Mouse (Mus musculus): ENCODE measurements at regions not wholly inside any gene's neighbourhood (a gene's known extent, or its start where the extent isn't known, plus 50 kb on each side); places are given as distances from the start of the nearest gene placed in this dataset.

- no peaks in the 10 kb centered on the region for H3K4me1 ChIP-seq (replicated peaks; ENCODE audit: control insufficient read depth, insufficient read depth, low read length)
- H3K27ac ChIP-seq (ENCODE audit: low read depth, low read length): no peak overlapping the region
- WGBS: 64% methylated on average over 3 of the region's 3 CpGs
Measured at GRCm38 (mm10) chr2:78322216-78322965, 376.2 kb upstream of the Cwc22 start.

GRCm38 (mm10) chr2:78311766-78312491, 365.8 kb upstream of the Cwc22 start:
- Histone ChIP-seq H3K27me3 (replicated peaks; ENCODE audit: control insufficient read depth, insufficient read depth, low read length) (no peaks in the 10 kb centered on the region), H3K9me3 (ENCODE audit: control insufficient read depth) (no peaks in the 10 kb centered on the region), H3K27ac (ENCODE audit: low read depth, low read length) (no peak overlapping the region), H3K36me3 (ENCODE audit: control insufficient read depth, insufficient read depth) (no peaks in the 10 kb centered on the region), H3K4me2 (replicated peaks; ENCODE audit: low read depth) (no peak overlapping the region), H3K4me3 (ENCODE audit: low read depth, low read length) (no peak overlapping the region), H3K9ac (ENCODE audit: low read depth, low read length) (no peak overlapping the region), H3K4me1 (replicated peaks; ENCODE audit: control insufficient read depth, insufficient read depth, low read length) (no peaks in the 10 kb centered on the region)
- no peak for ATAC-seq
- 78% methylated on average over 13 of the region's 13 CpGs for WGBS
- no peak for TF ChIP-seq CTCF (IDR thresholded peaks at IDR 0.05; ENCODE audit: low read depth)

More at GRCm38 (mm10) chr2:78322216-78322965, 376.2 kb upstream of the Cwc22 start:
- no peaks in the 10 kb centered on the region for H3K36me3 ChIP-seq (ENCODE audit: control insufficient read depth, insufficient read depth)
- no peak overlapping the region for H3K4me2 ChIP-seq (replicated peaks; ENCODE audit: low read depth)
- H3K27me3 ChIP-seq (replicated peaks; ENCODE audit: control insufficient read depth, insufficient read depth, low read length): no peaks in the 10 kb centered on the region
- H3K9ac ChIP-seq (ENCODE audit: low read depth, low read length): no peak overlapping the region
- H3K4me3 ChIP-seq (ENCODE audit: low read depth, low read length): no peak overlapping the region
- H3K9me3 ChIP-seq (ENCODE audit: control insufficient read depth): no peaks in the 10 kb centered on the region
- ATAC-seq: no peak
- TF ChIP-seq CTCF (IDR thresholded peaks at IDR 0.05; ENCODE audit: low read depth): no peak

DNA sequence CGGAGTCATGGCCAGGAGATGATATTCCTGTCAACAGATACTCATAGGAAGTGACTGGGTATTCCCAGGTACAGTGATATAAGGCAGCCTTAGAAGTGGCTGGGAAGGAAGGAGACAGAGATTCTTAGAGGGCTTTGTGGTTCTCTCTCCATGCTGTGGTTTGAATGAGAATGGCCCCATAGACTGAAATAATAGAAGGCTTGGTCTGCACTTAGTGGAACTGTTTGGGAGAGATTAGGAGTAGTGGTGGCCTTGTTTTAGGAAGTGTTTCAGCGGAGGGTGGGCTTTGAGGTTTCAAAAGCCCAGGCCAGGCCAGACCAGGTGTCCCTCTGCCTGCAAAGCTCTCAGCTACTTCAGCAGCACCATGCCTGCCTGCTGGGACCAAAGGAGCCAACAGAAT, 363.2 kb upstream of the Cwc22 start:
- ATAC-seq: no peak
- Histone ChIP-seq H3K27ac (ENCODE audit: low read depth, low read length) (no peak overlapping the region), H3K4me2 (replicated peaks; ENCODE audit: low read depth) (no peak overlapping the region), H3K9ac (ENCODE audit: low read depth, low read length) (no peak overlapping the region), H3K36me3 (ENCODE audit: control insufficient read depth, insufficient read depth) (no peaks in the 10 kb centered on the region), H3K27me3 (replicated peaks; ENCODE audit: control insufficient read depth, insufficient read depth, low read length) (no peaks in the 10 kb centered on the region), H3K4me3 (ENCODE audit: low read depth, low read length) (no peak overlapping the region), H3K4me1 (replicated peaks; ENCODE audit: control insufficient read depth, insufficient read depth, low read length) (no peaks in the 10 kb centered on the region), H3K9me3 (ENCODE audit: control insufficient read depth) (no peaks in the 10 kb centered on the region)
- no peak for TF ChIP-seq CTCF (IDR thresholded peaks at IDR 0.05; ENCODE audit: low read depth)
- WGBS: 83% methylated on average over 2 of the region's 2 CpGs

GRCm38 (mm10) chr2:78306897-78307296, 360.7 kb upstream of the Cwc22 start:
- H3K27ac ChIP-seq (ENCODE audit: low read depth, low read length): no peak overlapping the region
- H3K9me3 ChIP-seq (ENCODE audit: control insufficient read depth): no peaks in the 10 kb centered on the region
- no peak overlapping the region for H3K9ac ChIP-seq (ENCODE audit: low read depth, low read length)
- no peaks in the 10 kb centered on the region for H3K36me3 ChIP-seq (ENCODE audit: control insufficient read depth, insufficient read depth)
- no peak for ATAC-seq
- no peak for TF ChIP-seq CTCF (IDR thresholded peaks at IDR 0.05; ENCODE audit: low read depth)
- H3K4me3 ChIP-seq (ENCODE audit: low read depth, low read length): no peak overlapping the region
- no peaks in the 10 kb centered on the region for H3K27me3 ChIP-seq (replicated peaks; ENCODE audit: control insufficient read depth, insufficient read depth, low read length)
- H3K4me1 ChIP-seq (replicated peaks; ENCODE audit: control insufficient read depth, insufficient read depth, low read length): no peaks in the 10 kb centered on the region
- 79% methylated on average over 4 of the region's 4 CpGs for WGBS
- H3K4me2 ChIP-seq (replicated peaks; ENCODE audit: low read depth): no peak overlapping the region

DNA sequence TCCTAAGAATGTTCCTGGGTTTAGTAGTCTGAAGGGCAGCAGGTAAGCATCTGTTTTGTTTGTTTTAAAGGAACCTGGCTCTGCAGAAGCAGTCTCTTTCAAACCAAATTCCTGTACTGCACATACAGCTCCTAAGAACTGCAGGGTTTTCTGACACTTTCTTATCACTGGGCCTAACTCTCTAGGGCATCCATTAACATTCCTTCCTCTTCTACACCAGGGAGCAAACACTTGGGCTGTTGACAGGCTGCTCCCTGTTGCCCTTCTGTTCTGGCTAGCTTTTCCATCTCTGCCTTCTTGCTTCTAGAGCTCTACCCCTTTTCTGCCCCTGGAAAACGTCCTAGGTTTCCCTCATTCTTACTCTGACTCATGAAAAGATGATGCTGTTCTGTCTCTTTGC, 345.5 kb upstream of the Cwc22 start:
- H3K9ac ChIP-seq (ENCODE audit: low read depth, low read length): no peak overlapping the region
- no peaks in the 10 kb centered on the region for H3K27me3 ChIP-seq (replicated peaks; ENCODE audit: control insufficient read depth, insufficient read depth, low read length)
- H3K9me3 ChIP-seq (ENCODE audit: control insufficient read depth): no peaks in the 10 kb centered on the region
- no peak overlapping the region for H3K4me3 ChIP-seq (ENCODE audit: low read depth, low read length)
- 10% methylated on average over 1 of the region's 1 CpGs for WGBS
- H3K36me3 ChIP-seq (ENCODE audit: control insufficient read depth, insufficient read depth): no peaks in the 10 kb centered on the region
- H3K4me2 ChIP-seq (replicated peaks; ENCODE audit: low read depth): no peak overlapping the region
- ATAC-seq: no peak
- TF ChIP-seq CTCF (IDR thresholded peaks at IDR 0.05; ENCODE audit: low read depth): no peak
- H3K27ac ChIP-seq (ENCODE audit: low read depth, low read length): no peak overlapping the region
- no peaks in the 10 kb centered on the region for H3K4me1 ChIP-seq (replicated peaks; ENCODE audit: control insufficient read depth, insufficient read depth, low read length)

GRCm38 (mm10) chr2:78284806-78285205, 338.6 kb upstream of the Cwc22 start:
- H3K9me3 ChIP-seq (ENCODE audit: control insufficient read depth): no peaks in the 10 kb centered on the region
- H3K27ac ChIP-seq (ENCODE audit: low read depth, low read length): no peak overlapping the region
- no peaks in the 10 kb centered on the region for H3K4me1 ChIP-seq (replicated peaks; ENCODE audit: control insufficient read depth, insufficient read depth, low read length)
- no peaks in the 10 kb centered on the region for H3K36me3 ChIP-seq (ENCODE audit: control insufficient read depth, insufficient read depth)
- no peak for ATAC-seq
- H3K27me3 ChIP-seq (replicated peaks; ENCODE audit: control insufficient read depth, insufficient read depth, low read length): no peaks in the 10 kb centered on the region
- H3K9ac ChIP-seq (ENCODE audit: low read depth, low read length): no peak overlapping the region
- no peak for TF ChIP-seq CTCF (IDR thresholded peaks at IDR 0.05; ENCODE audit: low read depth)
- no peak overlapping the region for H3K4me2 ChIP-seq (replicated peaks; ENCODE audit: low read depth)
- no peak overlapping the region for H3K4me3 ChIP-seq (ENCODE audit: low read depth, low read length)

Measured in intestine, postnatal 0 days (tissue).